Mouse (Mus musculus) lung, postnatal 0 days (tissue): ENCODE measurements around the gene Sept1. TPM values are rescaled to one million over a fixed set of nuclear protein-coding genes. Genes with fewer than 3 reads are reported as not detected.
A peak's percentile ranks its signal among the peaks of the same experiment; 100 is the strongest.

Experiments used
- ATAC-seq: fragments of 200-750 bp; cut with Nextera tagmentation; 2 replicates; pipeline ENCODE4 v1.8.0; 2017; ENCODE audit warnings: moderate library complexity
- DNase-seq: peaks from one replicate; pipeline ENCODE4 v3.0.0-alpha.2; 2016; ENCODE audit warnings: low spot score
- H3K27ac ChIP-seq: fragments of 300-500 bp; sonication (generic); 2 replicates; pipeline ENCODE4 v1.5.1; 2014; ENCODE audit warnings: antibody characterized with exemption, mild to moderate bottlenecking, low read length, mixed read lengths
- H3K27me3 ChIP-seq: fragments of 300-500 bp; sonication (generic); replicated peaks from 2 replicates; pipeline ENCODE4 v1.6.1; 2014; ENCODE audit warnings: low read length, mixed read lengths; ENCODE audit not compliant: insufficient read depth
- H3K36me3 ChIP-seq: fragments of 300-500 bp; sonication (generic); 2 replicates; pipeline ENCODE4 v1.6.1; 2014; ENCODE audit warnings: low read length, mixed read lengths; ENCODE audit not compliant: insufficient read depth
- H3K4me1 ChIP-seq: fragments of 300-500 bp; sonication (generic); 2 replicates; pipeline ENCODE4 v1.6.1; 2014; ENCODE audit warnings: antibody characterized with exemption, low read depth, low read length, mixed read lengths; ENCODE audit not compliant: insufficient read depth
- H3K4me2 ChIP-seq: fragments of 300-500 bp; sonication (generic); replicated peaks from 2 replicates; pipeline ENCODE4 v1.6.1; 2014; ENCODE audit warnings: low read depth, mild to moderate bottlenecking, low read length, moderate library complexity, mixed read lengths
- H3K4me3 ChIP-seq: fragments of 300-500 bp; sonication (generic); 2 replicates; pipeline ENCODE4 v1.5.1; 2014; ENCODE audit warnings: low read depth, low read length
- H3K9ac ChIP-seq: fragments of 300-500 bp; sonication (generic); replicated peaks from 2 replicates; pipeline ENCODE4 v1.6.1; 2014; ENCODE audit warnings: low read depth, mild to moderate bottlenecking
- H3K9me3 ChIP-seq: fragments of 300-500 bp; sonication (generic); 2 replicates; pipeline ENCODE4 v1.6.1; 2016; ENCODE audit warnings: low read length, mixed read lengths
- CTCF ChIP-seq: IDR thresholded peaks from 2 replicates; pipeline ENCODE4 v1.5.1; 2016; ENCODE audit warnings: antibody characterized with exemption, mild to moderate bottlenecking
- EP300 ChIP-seq: IDR thresholded peaks from 2 replicates; pipeline ENCODE4 v1.6.1; 2016; ENCODE audit warnings: antibody characterized with exemption, mild to moderate bottlenecking, control low read depth
- WGBS: fragments of 180-500 bp; shearing (Covaris S2); extraction: QIAGEN DNeasy Blood & Tissue Kit; methylation state at CpG from one replicate; pipeline ENCODE4 v1.1.7; 2014; 5-methylcytosine and 5-hydroxymethylcytosine counted together
- polyA plus RNA-seq: library from polyadenylated mRNA; unstranded; fragments of >200 nt; fragmentation: Nextera tagmentation; extraction: Ambion mirVana; gene quantifications from 2 replicates; pipeline ENCODE4 v1.2.1, GENCODE M21; 2015

Gene Sept1
- polyA plus RNA-seq, 1 experiment from 2014 or later, result 13.0 TPM

DNA sequence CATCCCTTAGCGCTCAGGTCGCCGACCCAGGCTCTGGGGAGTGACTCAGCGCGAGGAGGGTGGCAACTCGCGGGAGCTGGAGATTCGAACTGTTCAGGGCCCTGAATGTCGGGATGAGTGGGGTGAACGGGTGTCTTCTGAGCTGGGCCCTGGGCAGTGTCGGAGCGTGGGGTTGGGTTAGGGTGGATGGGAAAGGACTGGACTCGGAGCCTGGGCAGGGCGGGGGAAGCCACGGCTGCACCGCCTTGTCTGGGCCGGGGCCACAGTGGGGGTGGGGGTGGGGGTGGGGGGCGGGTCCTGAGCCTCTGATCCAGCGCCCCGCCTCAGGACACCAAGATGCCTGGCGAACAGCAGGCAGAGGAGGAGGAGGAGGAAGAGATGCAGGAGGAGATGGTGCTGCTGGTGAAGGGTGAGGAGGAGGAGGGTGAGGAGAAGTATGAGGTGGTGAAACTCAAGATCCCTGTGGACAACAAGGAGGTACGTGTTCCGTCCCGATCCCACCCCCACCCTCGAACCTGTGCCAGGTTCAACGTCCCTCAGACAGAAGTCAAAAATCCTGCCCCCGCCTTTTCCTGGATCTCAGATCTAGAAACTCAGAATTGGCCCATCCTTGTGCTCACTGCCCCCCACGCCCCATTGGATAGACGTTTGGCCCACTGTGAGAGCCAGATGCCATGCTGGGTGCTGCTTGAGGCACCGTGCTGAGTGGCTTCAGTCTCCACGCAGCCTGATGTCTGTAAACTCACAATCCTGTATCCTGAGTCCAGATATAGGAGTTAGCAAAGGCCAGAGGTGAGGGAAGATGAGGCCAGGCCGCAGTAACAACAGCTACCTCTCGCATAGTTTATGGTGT, 12.0 kb upstream of the Sept1 start:
- Histone ChIP-seq H3K4me3 (peak overlapping the region; percentile 74), H3K4me1 (peaks cover 8% of the 10 kb centered on the region; the same call in 1 of the 2 replicates), H3K36me3 (peaks cover 4% of the 10 kb centered on the region), H3K27ac (peak overlapping the region; percentile 93), H3K27me3 (no peaks in the 10 kb centered on the region), H3K9ac (peak overlapping the region; percentile 88), H3K9me3 (no peaks in the 10 kb centered on the region), H3K4me2 (peak overlapping the region; percentile 81)
- DNase-seq (no peak), ATAC-seq (peak; percentile 76)
- 9% methylated on average over 29 of the region's 33 CpGs for WGBS
- no peak for TF ChIP-seq CTCF
- no peak for TF ChIP-seq EP300

DNA sequence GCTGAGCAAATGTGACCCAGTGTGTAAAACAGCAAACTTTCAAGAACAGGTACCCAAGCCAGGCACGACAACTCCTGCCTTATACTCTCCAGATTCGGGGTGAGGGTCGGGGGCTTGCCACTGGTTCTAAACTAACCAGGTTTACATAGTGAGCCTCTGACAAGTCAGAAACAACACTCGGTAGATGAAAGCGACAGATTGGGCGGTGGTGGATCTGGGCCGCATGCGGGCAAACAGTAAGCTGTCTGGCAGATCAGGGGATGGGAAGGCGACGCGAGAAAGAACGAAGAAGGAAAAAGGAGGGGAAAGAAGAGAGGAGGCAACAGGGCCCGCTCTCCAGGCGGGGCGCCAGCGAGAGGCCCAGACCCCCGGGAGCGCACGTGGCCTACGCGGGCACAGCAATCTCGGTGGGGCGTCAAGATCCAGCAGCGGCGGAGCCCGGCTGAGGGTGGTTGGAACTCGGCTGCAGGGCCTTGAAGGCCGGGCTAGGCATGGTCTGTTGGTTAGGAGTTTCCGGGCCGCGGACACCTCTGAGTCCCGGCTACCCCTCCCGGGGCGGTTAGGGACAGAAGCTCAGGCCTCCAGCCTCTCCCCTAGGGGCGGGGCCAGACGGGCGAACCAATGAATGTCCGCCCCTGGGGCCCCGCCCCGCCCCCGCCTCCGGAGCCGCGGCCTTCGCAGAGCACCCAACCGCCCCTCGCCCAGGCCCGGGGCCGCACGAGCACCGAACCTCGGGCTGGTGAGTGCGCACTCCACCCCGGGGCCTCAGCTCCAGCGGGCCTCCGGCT, 11.1 kb upstream of the Sept1 start, which contains the start of gene Zfp771:
Zfp771 (plus strand) TSS at position 405 of the 788 bp plus-strand sequence.
- Histone ChIP-seq H3K27me3 (no peaks in the 10 kb centered on the region), H3K4me1 (peaks cover 8% of the 10 kb centered on the region; the same call in 1 of the 2 replicates), H3K9me3 (no peaks in the 10 kb centered on the region), H3K9ac (peak within 1 kb of the TSS; percentile 88), H3K4me3 (peak within 1 kb of the TSS; percentile 74), H3K27ac (peak within 1 kb of the TSS; percentile 93), H3K36me3 (no peaks in the 10 kb centered on the region; the same call in 1 of the 2 replicates), H3K4me2 (peak within 1 kb of the TSS; percentile 81)
- TF ChIP-seq CTCF (no peak; the same call in 1 of the 2 replicates), EP300 (no peak)
- DNase-seq (peak; percentile 97), ATAC-seq (peak; percentile 98)
- 2% methylated on average over 36 of the region's 56 CpGs for WGBS

DNA sequence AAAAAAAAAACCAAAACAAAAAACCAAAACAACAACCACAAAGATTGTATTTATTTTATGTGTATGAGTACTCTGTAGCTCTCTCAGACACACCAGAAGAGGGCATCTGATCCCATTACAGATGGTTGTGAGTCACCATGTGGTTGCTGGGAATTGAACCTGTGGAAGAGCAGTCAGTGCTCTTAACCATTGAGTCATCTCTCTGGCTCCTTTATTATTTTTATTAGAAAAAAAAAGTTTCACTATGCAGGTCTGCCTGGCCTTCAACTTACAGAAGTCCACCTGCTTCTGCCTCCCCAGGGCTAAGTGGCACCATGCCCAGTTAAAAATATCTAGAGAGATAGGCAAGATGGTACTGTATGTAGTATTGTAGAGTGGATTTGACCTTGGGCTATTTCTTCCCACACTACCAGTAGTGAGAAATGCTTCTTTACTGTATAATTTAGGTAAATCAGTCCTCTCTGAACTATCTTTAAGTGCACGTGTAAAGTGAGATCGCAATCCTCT, 10.5 kb upstream of the Sept1 start:
- H3K27me3 ChIP-seq, result no peaks in the 10 kb centered on the region
- H3K4me2 ChIP-seq, result peak overlapping the region; percentile 81
- no peak overlapping the region for H3K9ac ChIP-seq
- TF ChIP-seq CTCF (peak; percentile 11; the same call in 1 of the 2 replicates), EP300 (no peak)
- DNase-seq, result no peak
- no peaks in the 10 kb centered on the region; the same call in 1 of the 2 replicates for H3K36me3 ChIP-seq
- H3K4me1 ChIP-seq, result peaks cover 8% of the 10 kb centered on the region; the same call in 1 of the 2 replicates
- no peak overlapping the region for H3K4me3 ChIP-seq
- 33% methylated on average over 2 of the region's 2 CpGs for WGBS
- no peak for ATAC-seq
- H3K9me3 ChIP-seq, result no peaks in the 10 kb centered on the region
- peak overlapping the region; percentile 93 for H3K27ac ChIP-seq

DNA sequence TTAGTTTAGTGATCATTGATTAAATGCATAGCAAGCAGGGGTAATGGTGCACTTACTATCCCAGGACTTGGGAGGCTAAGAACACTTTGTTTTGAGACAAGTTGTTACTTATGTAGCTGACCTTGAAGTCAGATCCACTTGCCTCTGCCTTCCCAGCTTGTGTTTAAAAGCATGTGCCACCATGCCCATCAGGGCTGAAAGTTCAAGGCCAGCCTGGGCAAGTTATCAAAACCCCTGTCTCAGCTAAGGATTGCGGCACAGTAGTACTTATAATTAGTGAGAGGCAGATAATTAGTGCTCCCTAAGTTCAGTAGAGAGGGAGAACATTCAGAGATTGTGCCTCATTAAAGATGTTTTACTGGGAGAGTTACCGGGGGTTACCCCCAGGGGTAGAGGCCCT, 1.8 kb upstream of the Sept1 start:
- Histone ChIP-seq H3K27me3 (no peaks in the 10 kb centered on the region), H3K4me1 (peaks cover 6% of the 10 kb centered on the region; the same call in 1 of the 2 replicates), H3K36me3 (peaks cover 16% of the 10 kb centered on the region), H3K4me2 (no peak overlapping the region), H3K9me3 (no peaks in the 10 kb centered on the region), H3K9ac (no peak overlapping the region), H3K4me3 (no peak overlapping the region), H3K27ac (no peak overlapping the region)
- no peak for DNase-seq
- no peak for ATAC-seq
- TF ChIP-seq CTCF, result no peak
- no peak for TF ChIP-seq EP300
- WGBS, result 95% methylated on average over 2 of the region's 2 CpGs

DNA sequence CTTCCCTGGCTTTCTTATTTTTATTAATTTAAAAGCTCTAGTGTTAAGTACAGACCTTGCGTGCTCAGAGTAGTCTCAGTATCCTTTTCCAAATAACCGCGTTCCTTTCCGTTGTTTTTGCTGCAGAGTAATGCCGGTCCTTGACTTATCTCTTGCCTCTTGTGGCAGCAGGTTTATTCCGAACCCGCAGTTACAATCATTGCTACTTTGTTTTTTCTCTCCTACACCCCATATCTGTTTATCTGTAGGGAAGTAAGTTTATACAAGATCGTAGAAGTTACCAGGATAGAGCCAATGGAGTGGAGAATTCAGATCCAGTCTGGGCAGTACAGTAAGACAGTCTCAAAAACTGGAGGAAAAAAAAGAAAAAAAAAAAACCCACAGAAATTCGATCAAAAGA, 835 bp upstream of the Sept1 start:
- Histone ChIP-seq H3K9me3 (no peaks in the 10 kb centered on the region), H3K27me3 (no peaks in the 10 kb centered on the region), H3K4me1 (peaks cover 6% of the 10 kb centered on the region; the same call in 1 of the 2 replicates), H3K4me2 (peak overlapping the region; percentile 72), H3K27ac (peak overlapping the region; percentile 90), H3K36me3 (peaks cover 16% of the 10 kb centered on the region), H3K9ac (peak overlapping the region; percentile 64), H3K4me3 (peak overlapping the region; percentile 77)
- 1% methylated on average over 9 of the region's 9 CpGs for WGBS
- DNase-seq (no peak), ATAC-seq (no peak)
- TF ChIP-seq CTCF (no peak), EP300 (no peak)

DNA sequence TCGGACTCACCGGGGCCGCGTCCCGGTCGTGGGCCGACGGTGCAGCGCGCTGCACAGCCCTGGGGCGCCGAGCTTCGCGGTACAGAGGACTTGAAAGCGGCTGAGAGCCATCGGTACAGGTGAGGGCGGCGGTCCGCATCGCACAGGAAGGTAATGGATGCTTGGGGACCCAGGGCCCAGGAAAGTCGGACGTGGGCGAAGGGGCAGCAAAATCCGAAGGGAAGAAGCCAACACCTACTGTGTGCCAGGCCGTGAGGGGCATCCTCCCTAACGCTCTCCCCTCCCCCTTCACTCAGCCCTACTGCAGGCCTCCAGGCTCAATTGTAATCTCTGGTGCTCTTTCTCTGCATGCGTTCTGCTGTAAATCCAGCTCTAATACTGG, 429 bp upstream of the Sept1 start:
- Histone ChIP-seq H3K4me3 (peak overlapping the region; percentile 77), H3K9ac (peak overlapping the region; percentile 64), H3K4me1 (peaks cover 6% of the 10 kb centered on the region; the same call in 1 of the 2 replicates), H3K9me3 (no peaks in the 10 kb centered on the region), H3K4me2 (peak overlapping the region; percentile 72), H3K36me3 (peaks cover 16% of the 10 kb centered on the region), H3K27ac (peak overlapping the region; percentile 90), H3K27me3 (no peaks in the 10 kb centered on the region)
- ATAC-seq, result peak; percentile 5
- no peak for DNase-seq
- 3% methylated on average over 22 of the region's 27 CpGs for WGBS
- TF ChIP-seq CTCF (no peak), EP300 (no peak)
